In the genomic region with DNA sequence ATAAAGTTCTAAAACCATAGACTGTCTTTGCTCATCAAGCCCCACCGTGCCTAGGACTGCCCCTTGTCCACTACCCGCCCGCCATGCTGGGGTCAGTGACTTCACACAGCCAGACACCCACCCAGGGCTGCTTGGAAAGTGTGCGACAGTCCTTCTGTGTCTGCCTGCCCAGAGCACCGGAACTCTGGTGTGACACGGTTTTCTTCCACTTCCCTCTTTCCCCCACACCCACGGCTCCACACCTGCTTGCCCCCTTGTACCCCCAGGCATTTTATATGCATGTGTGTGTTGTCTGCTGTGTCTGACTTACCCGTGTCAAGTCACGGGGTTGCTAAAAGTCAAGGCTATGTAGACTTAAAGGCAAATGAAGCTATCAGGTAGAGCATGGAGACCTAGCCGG, we compare ENCODE assay signal across 22 mouse cellular contexts. TPM values are rescaled to one million over a fixed set of nuclear protein-coding genes. Genes with fewer than 3 reads are reported as not detected.
DNase-seq lines count a peak whose midpoint lies in the region; ATAC-seq and TF ChIP-seq lines count a peak whose summit lies in the region.
"Had no signal": no experiment of that assay in that cellular context is flagged by ENCODE, and none has a peak within 500 bp of the region (broad histone marks: within the 10 kb centered on the region; RNA-seq: fewer than 3 reads in every experiment).

No protein-coding gene starts in this region.

- H3K9me3 ChIP-seq in hindbrain, embryonic 14.5 days (ENCODE audit: control insufficient read depth, low read length), result no peaks in the 10 kb centered on the region
- H3K9me3 ChIP-seq: embryonic facial prominence, embryonic 13.5 days; kidney, embryonic 15.5 days; limb, embryonic 13.5 days; liver, embryonic 13.5 days; neural tube, embryonic 15.5 days had no signal

- no peaks in the 10 kb centered on the region for H3K36me3 ChIP-seq in thymus, adult 2 months (ENCODE audit: control insufficient read depth, insufficient read depth, low read length)
- no peaks in the 10 kb centered on the region for H3K36me3 ChIP-seq in hindbrain, embryonic 14.5 days (replicated peaks; ENCODE audit: control insufficient read depth, insufficient read depth)
- H3K36me3 ChIP-seq: embryonic facial prominence, embryonic 13.5 days; heart, embryonic 12.5 days; kidney, embryonic 15.5 days; limb, embryonic 13.5 days; liver, embryonic 13.5 days; neural tube, embryonic 15.5 days had no signal

- peaks cover 39% of the 10 kb centered on the region for H3K4me1 ChIP-seq in thymus, adult 2 months (replicated peaks; ENCODE audit: control insufficient read depth, insufficient read depth, low read length)
- no peaks in the 10 kb centered on the region for H3K4me1 ChIP-seq in hindbrain, embryonic 14.5 days (replicated peaks; ENCODE audit: control insufficient read depth, insufficient read depth, low read length)
- H3K4me1 ChIP-seq: embryonic facial prominence, embryonic 13.5 days; heart, embryonic 12.5 days; kidney, embryonic 15.5 days; limb, embryonic 13.5 days; liver, embryonic 13.5 days; neural tube, embryonic 15.5 days had no signal

- no peak overlapping the region for H3K4me2 ChIP-seq in hindbrain, embryonic 14.5 days (replicated peaks)
- H3K4me2 ChIP-seq: embryonic facial prominence, embryonic 13.5 days; heart, embryonic 12.5 days; kidney, embryonic 15.5 days; limb, embryonic 13.5 days; liver, embryonic 13.5 days; neural tube, embryonic 15.5 days had no signal

- H3K9ac ChIP-seq in hindbrain, embryonic 14.5 days, result no peak overlapping the region
- H3K9ac ChIP-seq: embryonic facial prominence, embryonic 13.5 days; forebrain, postnatal 0 days; heart, embryonic 12.5 days; kidney, embryonic 15.5 days; limb, embryonic 13.5 days; liver, embryonic 13.5 days; neural tube, embryonic 15.5 days had no signal

- H3K27ac ChIP-seq in thymus, adult 2 months (ENCODE audit: control insufficient read depth, insufficient read depth, low read length), result no peak overlapping the region
- H3K27ac ChIP-seq in hindbrain, embryonic 14.5 days, result no peak overlapping the region
- H3K27ac ChIP-seq: embryonic facial prominence, embryonic 13.5 days; kidney, embryonic 15.5 days; limb, embryonic 13.5 days; liver, embryonic 13.5 days; neural tube, embryonic 15.5 days had no signal

- no peak overlapping the region for H3K4me3 ChIP-seq in thymus, adult 2 months (ENCODE audit: control insufficient read depth, insufficient read depth, low read length)
- H3K4me3 ChIP-seq in hindbrain, embryonic 14.5 days (replicated peaks; ENCODE audit: low read length), result no peak overlapping the region
- H3K4me3 ChIP-seq: embryonic facial prominence, embryonic 13.5 days; heart, embryonic 12.5 days; kidney, embryonic 15.5 days; limb, embryonic 13.5 days; liver, embryonic 13.5 days; neural tube, embryonic 15.5 days had no signal

- ATAC-seq in megakaryocyte, adult 5-6 weeks (ENCODE audit: poor library complexity, severe bottlenecking), result peak; percentile 30; the same call in 1 of the 2 replicates
- ATAC-seq in hindbrain, embryonic 14.5 days (ENCODE audit: low FRiP score), result no peak
- ATAC-seq: forebrain, postnatal 0 days; hindbrain, embryonic 16.5 days; intestine, postnatal 0 days had no signal

- peak; percentile 2 for DNase-seq in spleen, adult 12 weeks (ENCODE audit: low spot score)
- no peak for DNase-seq in spleen, postnatal 4 days (ENCODE audit: low spot score in 2 of 2)
- DNase-seq in thymus, adult 2 months, result peak; percentile 14
- no peak for DNase-seq in right cerebral cortex, adult 18-20 months
- DNase-seq in adipocyte (ENCODE audit: low spot score), result no peak
- no peak for DNase-seq in hindbrain, embryonic 14.5 days (ENCODE audit: low spot score)
- DNase-seq: cerebellum, adult 9-10 months; forebrain, postnatal 0 days; gastrocnemius, postnatal 36 days; liver, embryonic 13.5 days; midbrain, embryonic 14.5 days had no signal

- TF ChIP-seq POLR2A in thymus, adult 2 months (IDR thresholded peaks at IDR 0.05; ENCODE audit: control insufficient read depth, extremely low read depth, insufficient read depth, low read length, poor library complexity), result no peak

- WGBS in thymus, adult 2 months, result 14% methylated on average over 10 of the region's 10 CpGs
- WGBS in hindbrain, embryonic 14.5 days, result 83% methylated on average over 10 of the region's 10 CpGs

- TF ChIP-seq CTCF in thymus, adult 2 months (IDR thresholded peaks at IDR 0.05; ENCODE audit: borderline replicate concordance, control insufficient read depth, extremely low read depth, insufficient read depth, low read length, poor library complexity), result no peak

- no peaks in the 10 kb centered on the region for H3K27me3 ChIP-seq in thymus, adult 2 months (ENCODE audit: control insufficient read depth, insufficient read depth, low read length)
- no peaks in the 10 kb centered on the region for H3K27me3 ChIP-seq in hindbrain, embryonic 14.5 days (ENCODE audit: control insufficient read depth, insufficient read depth, low read length)
- H3K27me3 ChIP-seq: embryonic facial prominence, embryonic 13.5 days; limb, embryonic 13.5 days; liver, embryonic 13.5 days had no signal

RNA-seq across cellular contexts. Expression of gene Slc10a1, which starts 23.3 kb away (rescaled TPM):
- total RNA-seq in megakaryocyte, adult 5-6 weeks (2015), result not detected in 2 replicates
- not detected in 2 replicates for total RNA-seq in megakaryocyte, adult 5-6 weeks (2017)
- 0.07 and 1.9 TPM in 2 replicates for polyA plus RNA-seq in thymus, adult 2 months (2012; rRNA removed)
- 0.20 and 0.55 TPM in 2 replicates for polyA plus RNA-seq in hindbrain, embryonic 14.5 days (2014; fragmentation: Nextera tagmentation; extraction: Ambion mirVana)
- total RNA-seq: forebrain, postnatal 0 days; gastrocnemius, postnatal 36 days; heart, postnatal 25 days; layer of hippocampus, postnatal 14 days had no signal
- polyA plus RNA-seq: forebrain, postnatal 0 days; large intestine, adult 2 months had no signal

RNA-seq across cellular contexts. Expression of gene Smoc1, which starts 34.8 kb away (rescaled TPM):
- 0.18 and 0.25 TPM in 2 replicates for total RNA-seq in megakaryocyte, adult 5-6 weeks (2015)
- 0.18 TPM in 1 of 2 replicates, not detected in the other for total RNA-seq in megakaryocyte, adult 5-6 weeks (2017)
- polyA plus RNA-seq in thymus, adult 2 months (2012; rRNA removed), result 41.7 and 46.1 TPM in 2 replicates
- 23.8 and 25.8 TPM in 2 replicates for polyA plus RNA-seq in hindbrain, embryonic 14.5 days (2014; fragmentation: Nextera tagmentation; extraction: Ambion mirVana)

RNA-seq across cellular contexts. Expression of gene Srsf5, which starts 46.5 kb away (rescaled TPM):
- total RNA-seq in megakaryocyte, adult 5-6 weeks (2015), result 248 and 262 TPM in 2 replicates
- total RNA-seq in megakaryocyte, adult 5-6 weeks (2017), result 673 and 674 TPM in 2 replicates
- 511 and 515 TPM in 2 replicates for polyA plus RNA-seq in thymus, adult 2 months (2012; rRNA removed)
- 248 and 256 TPM in 2 replicates for polyA plus RNA-seq in hindbrain, embryonic 14.5 days (2014; fragmentation: Nextera tagmentation; extraction: Ambion mirVana)

Comparison
In these comparisons a context has a peak if more than half of its experiments do, and no peak if none do; other contexts are left out.
1. DNase-seq: peak in spleen, adult 12 weeks (single experiment) and thymus, adult 2 months (single experiment); none in spleen, postnatal 4 days (0 of 2), right cerebral cortex, adult 18-20 months (single experiment), adipocyte (single experiment) and hindbrain, embryonic 14.5 days (single experiment).